Mouse (Mus musculus) bone marrow, adult 2 months (tissue): ENCODE data around the gene Lrp1.

ENCODE experiments used
- CTCF ChIP-seq: fragments of 200-500 bp; IDR thresholded peaks from 2 replicates; pipeline ENCODE4 v1.5.1; 2011; ENCODE audit warnings: low read length, control low read depth; ENCODE audit not compliant: control insufficient read depth, insufficient read depth
- POLR2A ChIP-seq: fragments of 200-500 bp; IDR thresholded peaks from 2 replicates; pipeline ENCODE4 v1.6.1; 2011; ENCODE audit warnings: low read depth, mild to moderate bottlenecking, control low read depth, low read length, borderline replicate concordance; ENCODE audit not compliant: control insufficient read depth

- TF ChIP-seq CTCF, result no peak
- TF ChIP-seq POLR2A, result no peak
Measured at GRCm38 (mm10) chr10:127661915-127662663, 41.1 kb upstream of the Lrp1 start.
